Mouse (Mus musculus) kidney, adult 2 months (tissue): Measurements from ENCODE around the gene Eaf2.

ENCODE experiments used
- CTCF ChIP-seq: fragments of 200-500 bp; conservative IDR thresholded peaks from 2 replicates; pipeline ENCODE4 v1.5.1; 2011; ENCODE audit warnings: low read depth, mild to moderate bottlenecking, control low read depth, low read length, moderate library complexity, mixed read lengths; ENCODE audit not compliant: insufficient read depth, insufficient read length
- POLR2A ChIP-seq: fragments of 200-500 bp; IDR thresholded peaks from one replicate; pipeline ENCODE4 v1.6.1; 2011; ENCODE audit warnings: low read depth, low read length, control low read depth

DNA sequence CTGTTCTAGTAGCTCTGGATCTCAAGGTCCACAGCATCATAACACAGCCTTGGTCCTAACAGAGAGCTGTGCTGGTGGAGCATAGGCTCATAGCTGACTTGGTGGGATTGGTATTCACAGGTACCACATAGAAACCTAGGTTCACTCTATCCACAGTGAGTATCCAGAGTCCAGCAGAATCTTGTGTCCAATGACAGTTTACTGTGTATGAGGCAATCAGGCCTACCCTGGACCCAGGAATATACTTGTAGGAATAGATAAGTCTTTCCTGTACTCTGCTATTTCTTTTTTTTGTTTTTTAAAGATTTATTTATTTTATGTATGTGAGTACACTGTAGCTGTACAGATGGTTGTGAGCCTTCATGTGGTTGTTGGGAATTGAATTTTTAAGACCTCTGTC is 57.9 kb downstream of the Eaf2 start:
- no peak for TF ChIP-seq CTCF
- TF ChIP-seq POLR2A: no peak
